Mouse (Mus musculus): Measurements from ENCODE around the gene Ripk3. TPM values are rescaled to one million over a fixed set of nuclear protein-coding genes. Genes with fewer than 3 reads are reported as not detected.
A peak's percentile ranks its signal among the peaks of the same experiment; 100 is the strongest.

Gene Ripk3
- polyA plus RNA-seq, 1 experiment = 0.39 TPM

- WGBS = 9% methylated on average over 13 of the region's 13 CpGs
- peaks cover 3% of the 10 kb centered on the region; the same call in 1 of the 2 replicates for H3K27me3 ChIP-seq (ENCODE audit: control insufficient read depth, insufficient read depth, low read length)
- H3K27ac ChIP-seq (ENCODE audit: insufficient read depth, low read length) = no peak overlapping the region
- no peak overlapping the region for H3K4me3 ChIP-seq (replicated peaks; ENCODE audit: insufficient read depth, low read depth, low read length)
- peak; percentile 56 to 61 for DNase-seq
- TF ChIP-seq CTCF (IDR thresholded peaks at IDR 0.05; ENCODE audit: borderline replicate concordance, insufficient read depth, low read depth, low read length) (peak; percentile 93), POLR2A (IDR thresholded peaks at IDR 0.05; ENCODE audit: borderline replicate concordance, insufficient read depth, low read length) (no peak)
- no peaks in the 10 kb centered on the region for H3K4me1 ChIP-seq (ENCODE audit: control insufficient read depth, insufficient read depth, low read length)
Observed at GRCm38 (mm10) chr14:55822435-55822990, 33.8 kb upstream of the Ripk3 start.

GRCm38 (mm10) chr14:55820576-55820975, 31.9 kb upstream of the Ripk3 start:
- H3K27me3 ChIP-seq (ENCODE audit: control insufficient read depth, insufficient read depth, low read length) = peaks cover 2% of the 10 kb centered on the region; the same call in 1 of the 2 replicates
- TF ChIP-seq CTCF (IDR thresholded peaks at IDR 0.05; ENCODE audit: borderline replicate concordance, insufficient read depth, low read depth, low read length) (no peak), POLR2A (IDR thresholded peaks at IDR 0.05; ENCODE audit: borderline replicate concordance, insufficient read depth, low read length) (no peak)
- 84% methylated on average over 9 of the region's 9 CpGs for WGBS
- no peak overlapping the region for H3K27ac ChIP-seq (ENCODE audit: insufficient read depth, low read length)
- no peaks in the 10 kb centered on the region for H3K4me1 ChIP-seq (ENCODE audit: control insufficient read depth, insufficient read depth, low read length)
- peak in 1 of 2 experiments; percentile 1 for DNase-seq
- no peak overlapping the region for H3K4me3 ChIP-seq (replicated peaks; ENCODE audit: insufficient read depth, low read depth, low read length)

DNA sequence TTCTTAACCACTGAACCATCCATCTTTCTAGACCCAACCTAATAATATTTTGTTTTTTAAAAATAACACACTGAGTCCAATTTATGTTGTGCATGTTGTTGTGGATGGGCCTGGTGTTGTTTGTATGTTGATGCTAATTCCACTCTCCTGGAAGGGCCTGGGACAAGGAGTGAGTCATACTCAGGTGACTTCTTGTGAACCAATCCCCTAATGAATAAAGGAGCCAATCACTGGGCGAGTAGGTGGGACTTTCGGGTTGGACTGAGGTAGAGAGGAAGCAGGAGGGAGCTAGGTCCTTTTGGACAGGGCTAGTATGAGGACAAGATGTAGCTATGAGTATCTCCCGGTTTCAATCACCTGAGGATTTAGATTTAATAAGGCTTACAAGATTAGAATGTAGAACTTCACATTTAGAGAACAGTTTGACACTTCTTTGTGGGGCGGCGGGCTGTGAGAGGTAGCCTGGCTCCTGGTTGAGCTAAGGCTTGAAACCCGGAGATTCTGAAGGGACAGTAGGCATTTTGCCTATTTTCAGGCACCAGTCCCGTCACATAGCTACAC, 31.3 kb upstream of the Ripk3 start:
- DNase-seq = no peak
- WGBS = 80% methylated on average over 7 of the region's 7 CpGs
- no peaks in the 10 kb centered on the region; the same call in 1 of the 2 replicates for H3K27me3 ChIP-seq (ENCODE audit: control insufficient read depth, insufficient read depth, low read length)
- H3K4me1 ChIP-seq (ENCODE audit: control insufficient read depth, insufficient read depth, low read length) = no peaks in the 10 kb centered on the region
- no peak overlapping the region for H3K27ac ChIP-seq (ENCODE audit: insufficient read depth, low read length)
- TF ChIP-seq CTCF (IDR thresholded peaks at IDR 0.05; ENCODE audit: borderline replicate concordance, insufficient read depth, low read depth, low read length) (no peak), POLR2A (IDR thresholded peaks at IDR 0.05; ENCODE audit: borderline replicate concordance, insufficient read depth, low read length) (no peak)
- H3K4me3 ChIP-seq (replicated peaks; ENCODE audit: insufficient read depth, low read depth, low read length) = no peak overlapping the region

GRCm38 (mm10) chr14:55815310-55815751, 26.7 kb upstream of the Ripk3 start:
- peak; percentile 46 to 47 for DNase-seq
- TF ChIP-seq CTCF (IDR thresholded peaks at IDR 0.05; ENCODE audit: borderline replicate concordance, insufficient read depth, low read depth, low read length) (no peak), POLR2A (IDR thresholded peaks at IDR 0.05; ENCODE audit: borderline replicate concordance, insufficient read depth, low read length) (no peak)
- WGBS = 19% methylated on average over 17 of the region's 17 CpGs
- no peaks in the 10 kb centered on the region for H3K4me1 ChIP-seq (ENCODE audit: control insufficient read depth, insufficient read depth, low read length)
- H3K4me3 ChIP-seq (replicated peaks; ENCODE audit: insufficient read depth, low read depth, low read length) = peak overlapping the region; percentile 42
- no peak overlapping the region for H3K27ac ChIP-seq (ENCODE audit: insufficient read depth, low read length)
- H3K27me3 ChIP-seq (ENCODE audit: control insufficient read depth, insufficient read depth, low read length) = no peaks in the 10 kb centered on the region

DNA sequence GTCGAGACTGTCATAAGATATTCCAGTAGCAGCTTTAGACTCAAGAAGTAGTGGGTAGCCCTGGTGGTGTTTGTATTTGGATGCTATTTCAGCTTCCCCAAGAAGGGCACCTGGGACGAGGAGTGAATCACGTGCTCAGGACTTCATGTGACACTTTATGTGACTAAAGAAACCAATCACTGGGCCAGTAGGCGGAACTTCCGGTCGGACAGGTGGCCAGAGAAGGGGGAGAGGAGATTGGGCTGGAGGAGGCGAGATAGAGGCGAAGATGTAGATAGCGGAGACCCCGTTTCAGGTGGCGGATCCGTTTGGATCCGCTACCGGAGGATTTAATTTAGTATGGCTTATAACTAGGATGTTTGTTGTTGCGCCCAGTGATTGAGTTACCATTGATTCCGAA, 26.2 kb upstream of the Ripk3 start:
- DNase-seq = peak; percentile 74 to 85
- H3K27ac ChIP-seq (ENCODE audit: insufficient read depth, low read length) = no peak overlapping the region
- H3K4me1 ChIP-seq (ENCODE audit: control insufficient read depth, insufficient read depth, low read length) = no peaks in the 10 kb centered on the region
- WGBS = 20% methylated on average over 16 of the region's 16 CpGs
- peak overlapping the region; percentile 42 for H3K4me3 ChIP-seq (replicated peaks; ENCODE audit: insufficient read depth, low read depth, low read length)
- H3K27me3 ChIP-seq (ENCODE audit: control insufficient read depth, insufficient read depth, low read length) = no peaks in the 10 kb centered on the region
- TF ChIP-seq CTCF (IDR thresholded peaks at IDR 0.05; ENCODE audit: borderline replicate concordance, insufficient read depth, low read depth, low read length) (no peak), POLR2A (IDR thresholded peaks at IDR 0.05; ENCODE audit: borderline replicate concordance, insufficient read depth, low read length) (no peak)

GRCm38 (mm10) chr14:55795380-55796163, 6.9 kb upstream of the Ripk3 start:
- no peak overlapping the region for H3K4me3 ChIP-seq (replicated peaks; ENCODE audit: insufficient read depth, low read depth, low read length)
- DNase-seq = no peak
- WGBS = 83% methylated on average over 15 of the region's 15 CpGs
- H3K27me3 ChIP-seq (ENCODE audit: control insufficient read depth, insufficient read depth, low read length) = no peaks in the 10 kb centered on the region
- no peaks in the 10 kb centered on the region for H3K4me1 ChIP-seq (ENCODE audit: control insufficient read depth, insufficient read depth, low read length)
- H3K27ac ChIP-seq (ENCODE audit: insufficient read depth, low read length) = no peak overlapping the region
- no peak for TF ChIP-seq CTCF (IDR thresholded peaks at IDR 0.05; ENCODE audit: borderline replicate concordance, insufficient read depth, low read depth, low read length)
- no peak for TF ChIP-seq POLR2A (IDR thresholded peaks at IDR 0.05; ENCODE audit: borderline replicate concordance, insufficient read depth, low read length)

GRCm38 (mm10) chr14:55793946-55794345, 5.3 kb upstream of the Ripk3 start:
- no peaks in the 10 kb centered on the region for H3K4me1 ChIP-seq (ENCODE audit: control insufficient read depth, insufficient read depth, low read length)
- no peak overlapping the region for H3K4me3 ChIP-seq (replicated peaks; ENCODE audit: insufficient read depth, low read depth, low read length)
- TF ChIP-seq POLR2A (IDR thresholded peaks at IDR 0.05; ENCODE audit: borderline replicate concordance, insufficient read depth, low read length) (no peak), CTCF (IDR thresholded peaks at IDR 0.05; ENCODE audit: borderline replicate concordance, insufficient read depth, low read depth, low read length) (no peak)
- H3K27me3 ChIP-seq (ENCODE audit: control insufficient read depth, insufficient read depth, low read length) = no peaks in the 10 kb centered on the region
- DNase-seq = no peak
- H3K27ac ChIP-seq (ENCODE audit: insufficient read depth, low read length) = no peak overlapping the region
- 69% methylated on average over 2 of the region's 2 CpGs for WGBS
